Mouse (Mus musculus) left cerebral cortex, adult 9 months (tissue): ENCODE measurements around the gene Cracr2b.

Experiments
- DNase-seq, 2 experiments: peaks; one replicate each; pipeline ENCODE4 v3.0.0; 2022; ENCODE audit warnings: low spot score in 2 of 2

Cracr2b gene

GRCm38 (mm10) chr7:141486239-141486638 is 25.3 kb downstream of the Cracr2b start:
- no peak for DNase-seq

GRCm38 (mm10) chr7:141487141-141487540 is 26.2 kb downstream of the Cracr2b start:
- DNase-seq, result no peak

GRCm38 (mm10) chr7:141491151-141491550 is 30.3 kb downstream of the Cracr2b start:
- DNase-seq, result no peak

- no peak for DNase-seq
These were observed 31.8 kb downstream of the Cracr2b start for GRCm38 (mm10) chr7:141492738-141493137.

- no peak for DNase-seq
These were observed 32.8 kb downstream of the Cracr2b start for GRCm38 (mm10) chr7:141493729-141494128.

GRCm38 (mm10) chr7:141495379-141495778 is 34.5 kb downstream of the Cracr2b start:
- DNase-seq, result no peak

GRCm38 (mm10) chr7:141495940-141496339 is 35.0 kb downstream of the Cracr2b start:
- no peak for DNase-seq

GRCm38 (mm10) chr7:141497600-141497999 is 36.7 kb downstream of the Cracr2b start:
- DNase-seq, result no peak

GRCm38 (mm10) chr7:141501820-141502555 is 41.1 kb downstream of the Cracr2b start:
- DNase-seq, result no peak

- DNase-seq, result no peak
These were observed 41.6 kb downstream of the Cracr2b start for GRCm38 (mm10) chr7:141502556-141502905.

- DNase-seq, result no peak
These were observed 45.4 kb downstream of the Cracr2b start for GRCm38 (mm10) chr7:141506278-141506677.

GRCm38 (mm10) chr7:141508160-141508559 is 47.3 kb downstream of the Cracr2b start:
- no peak for DNase-seq

GRCm38 (mm10) chr7:141510196-141510595 is 49.3 kb downstream of the Cracr2b start:
- no peak for DNase-seq

- no peak for DNase-seq
These were observed 49.8 kb downstream of the Cracr2b start for GRCm38 (mm10) chr7:141510681-141511191.
